Mouse (Mus musculus) embryonic facial prominence, embryonic 12.5 days (tissue): Measurements from ENCODE around the gene Syn1. TPM values are rescaled to one million over a fixed set of nuclear protein-coding genes. Genes with fewer than 3 reads are reported as not detected.
A peak's percentile ranks its signal among the peaks of the same experiment; 100 is the strongest.

Experiments used
- ATAC-seq: fragments of 200-750 bp; cut with Nextera tagmentation; 2 replicates; pipeline ENCODE4 v1.8.0; 2017; ENCODE audit not compliant: insufficient number of reproducible peaks, insufficient read depth, low FRiP score, low TSS enrichment
- H3K27ac ChIP-seq: fragments of 300-500 bp; sonication (generic); 2 replicates; pipeline ENCODE4 v1.5.1; 2016; ENCODE audit warnings: mild to moderate bottlenecking
- H3K27me3 ChIP-seq: fragments of 300-500 bp; sonication (generic); 2 replicates; pipeline ENCODE4 v1.6.1; 2016; ENCODE audit warnings: mild to moderate bottlenecking, moderate library complexity
- H3K36me3 ChIP-seq: fragments of 300-500 bp; sonication (generic); 2 replicates; pipeline ENCODE4 v1.6.1; 2016; ENCODE audit warnings: mild to moderate bottlenecking
- H3K4me1 ChIP-seq: fragments of 300-500 bp; sonication (generic); 2 replicates; pipeline ENCODE4 v1.6.1; 2016
- H3K4me2 ChIP-seq: fragments of 300-500 bp; sonication (generic); replicated peaks from 2 replicates; pipeline ENCODE4 v1.6.1; 2016; ENCODE audit warnings: mild to moderate bottlenecking, moderate library complexity
- H3K4me3 ChIP-seq: fragments of 300-500 bp; sonication (generic); 2 replicates; pipeline ENCODE4 v1.5.1; 2016; ENCODE audit warnings: mild to moderate bottlenecking
- H3K9ac ChIP-seq: fragments of 300-500 bp; sonication (generic); 2 replicates; pipeline ENCODE4 v1.6.1; 2016; ENCODE audit warnings: mild to moderate bottlenecking, moderate library complexity
- H3K9me3 ChIP-seq: fragments of 300-500 bp; sonication (generic); 2 replicates; pipeline ENCODE4 v1.6.1; 2016; ENCODE audit warnings: mild to moderate bottlenecking, moderate library complexity
- WGBS: fragments of 180-500 bp; shearing (Covaris S2); methylation state at CpG from one replicate; pipeline ENCODE4 v1.1.7; 2016; 5-methylcytosine and 5-hydroxymethylcytosine counted together
- polyA plus RNA-seq: library from polyadenylated mRNA; unstranded; fragments of >200 nt; fragmentation: Nextera tagmentation; extraction: Ambion mirVana; gene quantifications from 2 replicates; pipeline ENCODE4 v1.2.1, GENCODE M21; 2016

Gene Syn1
- 2.3 and 2.5 TPM in 2 replicates for polyA plus RNA-seq

GRCm38 (mm10) chrX:20920844-20921364, at the start of gene Syn1:
Gene Syn1 (minus strand): TSS chrX:20921004.
- H3K4me1 ChIP-seq = no peaks in the 10 kb centered on the region
- no peak within 1 kb of the TSS for H3K27ac ChIP-seq
- WGBS = 19% methylated on average over 40 of the region's 44 CpGs
- H3K36me3 ChIP-seq = no peaks in the 10 kb centered on the region
- H3K27me3 ChIP-seq = no peaks in the 10 kb centered on the region
- H3K4me2 ChIP-seq = peak within 1 kb of the TSS; percentile 58
- peak; percentile 95 for ATAC-seq
- H3K9me3 ChIP-seq = no peaks in the 10 kb centered on the region
- peak within 1 kb of the TSS; percentile 38 for H3K4me3 ChIP-seq
- peak within 1 kb of the TSS; percentile 33 for H3K9ac ChIP-seq

GRCm38 (mm10) chrX:20961477-20962378, 40.9 kb upstream of the Syn1 start, which contains the start of gene Uxt:
Gene Uxt (minus strand): TSS chrX:20962017.
- no peaks in the 10 kb centered on the region for H3K9me3 ChIP-seq
- no peaks in the 10 kb centered on the region for H3K36me3 ChIP-seq
- no peaks in the 10 kb centered on the region for H3K27me3 ChIP-seq
- 20% methylated on average over 57 of the region's 57 CpGs for WGBS
- peak within 1 kb of the TSS; percentile 36; the same call in 1 of the 2 replicates for H3K9ac ChIP-seq
- 0 out of 2 replicates have a peak within 1 kb of the TSS, but pooled peaks have one; percentile 54 for H3K27ac ChIP-seq
- peak within 1 kb of the TSS; percentile 52 for H3K4me3 ChIP-seq
- peak; percentile 97 for ATAC-seq
- H3K4me2 ChIP-seq = peak within 1 kb of the TSS; percentile 44
- H3K4me1 ChIP-seq = no peaks in the 10 kb centered on the region

- no peaks in the 10 kb centered on the region for H3K36me3 ChIP-seq
- 15% methylated on average over 30 of the region's 30 CpGs for WGBS
- no peaks in the 10 kb centered on the region for H3K9me3 ChIP-seq
- H3K9ac ChIP-seq = peak within 1 kb of the TSS; percentile 65
- peak within 1 kb of the TSS; percentile 56 for H3K4me3 ChIP-seq
- no peaks in the 10 kb centered on the region for H3K27me3 ChIP-seq
- peak; percentile 98 for ATAC-seq
- H3K4me1 ChIP-seq = no peaks in the 10 kb centered on the region
- H3K27ac ChIP-seq = 0 out of 2 replicates have a peak within 1 kb of the TSS, but pooled peaks have one; percentile 17
- H3K4me2 ChIP-seq = peak within 1 kb of the TSS; percentile 48
These were observed 29.5 kb upstream of the Syn1 start, which contains the start of gene Elk1 for GRCm38 (mm10) chrX:20950191-20950880. Gene Elk1 (minus strand): TSS chrX:20950608.

- no peak for ATAC-seq
- Histone ChIP-seq H3K4me1 (no peaks in the 10 kb centered on the region), H3K9me3 (no peaks in the 10 kb centered on the region), H3K36me3 (0 out of 2 replicates have a peak, but pooled peaks cover 7% of the 10 kb centered on the region), H3K4me2 (no peak overlapping the region), H3K4me3 (no peak overlapping the region), H3K9ac (no peak overlapping the region), H3K27me3 (no peaks in the 10 kb centered on the region), H3K27ac (no peak overlapping the region)
- 12% methylated on average over 4 of the region's 4 CpGs for WGBS
These were observed 25.3 kb upstream of the Syn1 start for GRCm38 (mm10) chrX:20946055-20946454.

- no peak overlapping the region for H3K4me2 ChIP-seq
- no peak overlapping the region for H3K4me3 ChIP-seq
- H3K9ac ChIP-seq = no peak overlapping the region
- H3K27ac ChIP-seq = no peak overlapping the region
- H3K36me3 ChIP-seq = peaks cover 18% of the 10 kb centered on the region; the same call in 1 of the 2 replicates
- H3K4me1 ChIP-seq = no peaks in the 10 kb centered on the region
- no peaks in the 10 kb centered on the region for H3K9me3 ChIP-seq
- no peak for ATAC-seq
- 93% methylated on average over 1 of the region's 1 CpGs for WGBS
- no peaks in the 10 kb centered on the region for H3K27me3 ChIP-seq
These were observed 11.2 kb upstream of the Syn1 start for GRCm38 (mm10) chrX:20931963-20932362.

- no peak for ATAC-seq
- no peaks in the 10 kb centered on the region for H3K4me1 ChIP-seq
- no peaks in the 10 kb centered on the region for H3K9me3 ChIP-seq
- H3K4me3 ChIP-seq = no peak within 1 kb of the TSS
- H3K27ac ChIP-seq = no peak within 1 kb of the TSS
- H3K27me3 ChIP-seq = no peaks in the 10 kb centered on the region
- 76% methylated on average over 1 of the region's 1 CpGs for WGBS
- H3K36me3 ChIP-seq = 0 out of 2 replicates have a peak, but pooled peaks cover 14% of the 10 kb centered on the region
- no peak within 1 kb of the TSS for H3K9ac ChIP-seq
- H3K4me2 ChIP-seq = no peak within 1 kb of the TSS
These were observed 10.6 kb upstream of the Syn1 start, which contains the start of gene Cfp for GRCm38 (mm10) chrX:20931364-20931763. Gene Cfp (minus strand): TSS chrX:20931555.

- H3K27ac ChIP-seq = no peak overlapping the region
- H3K4me3 ChIP-seq = no peak overlapping the region
- no peaks in the 10 kb centered on the region for H3K9me3 ChIP-seq
- no peak for ATAC-seq
- no peak overlapping the region for H3K9ac ChIP-seq
- H3K27me3 ChIP-seq = no peaks in the 10 kb centered on the region
- WGBS = 85% methylated on average over 1 of the region's 1 CpGs
- H3K4me1 ChIP-seq = no peaks in the 10 kb centered on the region
- H3K36me3 ChIP-seq = 0 out of 2 replicates have a peak, but pooled peaks cover 11% of the 10 kb centered on the region
- H3K4me2 ChIP-seq = no peak overlapping the region
These were observed 9.1 kb upstream of the Syn1 start for GRCm38 (mm10) chrX:20929859-20930258.

GRCm38 (mm10) chrX:20924976-20925375, 4.2 kb upstream of the Syn1 start:
- H3K4me2 ChIP-seq = no peak overlapping the region
- H3K4me3 ChIP-seq = no peak overlapping the region
- no peak overlapping the region for H3K9ac ChIP-seq
- no peak for ATAC-seq
- H3K4me1 ChIP-seq = no peaks in the 10 kb centered on the region
- H3K27ac ChIP-seq = no peak overlapping the region
- H3K36me3 ChIP-seq = 0 out of 2 replicates have a peak, but pooled peaks cover 11% of the 10 kb centered on the region
- no peaks in the 10 kb centered on the region for H3K27me3 ChIP-seq
- H3K9me3 ChIP-seq = no peaks in the 10 kb centered on the region

- no peak overlapping the region for H3K9ac ChIP-seq
- H3K4me2 ChIP-seq = no peak overlapping the region
- 0 out of 2 replicates have a peak, but pooled peaks cover 11% of the 10 kb centered on the region for H3K36me3 ChIP-seq
- H3K27ac ChIP-seq = no peak overlapping the region
- no peak for ATAC-seq
- WGBS = 88% methylated on average over 1 of the region's 1 CpGs
- no peaks in the 10 kb centered on the region for H3K9me3 ChIP-seq
- H3K4me1 ChIP-seq = no peaks in the 10 kb centered on the region
- no peaks in the 10 kb centered on the region for H3K27me3 ChIP-seq
- no peak overlapping the region for H3K4me3 ChIP-seq
These were observed 2.7 kb upstream of the Syn1 start for GRCm38 (mm10) chrX:20923506-20923905.

GRCm38 (mm10) chrX:20921366-20921765, 562 bp upstream of the Syn1 start:
- 47% methylated on average over 5 of the region's 5 CpGs for WGBS
- peak overlapping the region; percentile 38; the same call in 1 of the 2 replicates for H3K4me3 ChIP-seq

GRCm38 (mm10) chrX:20920249-20920843, 458 bp downstream of the Syn1 start:
- Histone ChIP-seq H3K36me3 (no peaks in the 10 kb centered on the region), H3K9ac (peak overlapping the region; percentile 33), H3K4me3 (peak overlapping the region; percentile 38), H3K4me1 (no peaks in the 10 kb centered on the region), H3K4me2 (peak overlapping the region; percentile 58), H3K27ac (no peak overlapping the region), H3K27me3 (no peaks in the 10 kb centered on the region), H3K9me3 (no peaks in the 10 kb centered on the region)
- WGBS = 12% methylated on average over 42 of the region's 49 CpGs
- ATAC-seq = peak; percentile 52; the same call in 1 of the 2 replicates

More at GRCm38 (mm10) chrX:20921366-20921765, 562 bp upstream of the Syn1 start:
- Histone ChIP-seq H3K27me3 (no peaks in the 10 kb centered on the region), H3K4me2 (peak overlapping the region; percentile 58), H3K4me1 (no peaks in the 10 kb centered on the region), H3K9me3 (no peaks in the 10 kb centered on the region), H3K36me3 (no peaks in the 10 kb centered on the region), H3K9ac (no peak overlapping the region), H3K27ac (no peak overlapping the region)
- ATAC-seq = no peak
